Mouse (Mus musculus) hindbrain, embryonic 12.5 days (tissue): ENCODE measurements at regions not wholly inside any gene's neighbourhood (a gene's known extent, or its start where the extent isn't known, plus 50 kb on each side); places are given as distances from the start of the nearest gene placed in this dataset.

Experiments
- ATAC-seq: fragments of 200-750 bp; cut with Nextera tagmentation; 2 replicates; pipeline ENCODE4 v1.8.0; 2017; ENCODE audit warnings: moderate TSS enrichment; ENCODE audit not compliant: low FRiP score
- H3K27ac ChIP-seq: fragments of 300-500 bp; sonication (generic); 2 replicates; pipeline ENCODE4 v1.5.1; 2016; ENCODE audit warnings: mild to moderate bottlenecking
- H3K27me3 ChIP-seq: fragments of 300-500 bp; sonication (generic); 2 replicates; pipeline ENCODE4 v1.6.1; 2016; ENCODE audit warnings: mild to moderate bottlenecking
- H3K36me3 ChIP-seq: fragments of 300-500 bp; sonication (generic); 2 replicates; pipeline ENCODE4 v1.6.1; 2016; ENCODE audit warnings: mild to moderate bottlenecking
- H3K4me1 ChIP-seq: fragments of 300-500 bp; sonication (generic); 2 replicates; pipeline ENCODE4 v1.6.1; 2016
- H3K4me2 ChIP-seq: fragments of 300-500 bp; sonication (generic); replicated peaks from 2 replicates; pipeline ENCODE4 v1.6.1; 2016; ENCODE audit warnings: mild to moderate bottlenecking
- H3K4me3 ChIP-seq: fragments of 300-500 bp; sonication (generic); 2 replicates; pipeline ENCODE4 v1.5.1; 2016; ENCODE audit warnings: mild to moderate bottlenecking
- H3K9ac ChIP-seq: fragments of 300-500 bp; sonication (generic); 2 replicates; pipeline ENCODE4 v1.6.1; 2016; ENCODE audit warnings: mild to moderate bottlenecking, moderate library complexity
- H3K9me3 ChIP-seq: fragments of 300-500 bp; sonication (generic); replicated peaks from 2 replicates; pipeline ENCODE4 v1.6.1; 2016; ENCODE audit warnings: mild to moderate bottlenecking
- WGBS: fragments of 180-500 bp; shearing (Covaris S2); methylation state at CpG from one replicate; pipeline ENCODE4 v1.1.7; 2016; 5-methylcytosine and 5-hydroxymethylcytosine counted together

- Histone ChIP-seq H3K4me1 (peaks cover 17% of the 10 kb centered on the region), H3K36me3 (no peaks in the 10 kb centered on the region), H3K9ac (no peak overlapping the region), H3K9me3 (no peaks in the 10 kb centered on the region), H3K27ac (no peak overlapping the region), H3K27me3 (peaks cover 9% of the 10 kb centered on the region; the same call in 1 of the 2 replicates), H3K4me2 (no peak overlapping the region), H3K4me3 (no peak overlapping the region)
- 89% methylated on average over 4 of the region's 4 CpGs for WGBS
- no peak for ATAC-seq
These were observed 111.3 kb downstream of the Zfp706 start for GRCm38 (mm10) chr15:36896265-36896664.

- 92% methylated on average over 4 of the region's 4 CpGs for WGBS
- Histone ChIP-seq H3K9me3 (no peaks in the 10 kb centered on the region), H3K4me2 (no peak overlapping the region), H3K4me3 (no peak overlapping the region), H3K4me1 (peaks cover 10% of the 10 kb centered on the region), H3K27ac (no peak overlapping the region), H3K9ac (no peak overlapping the region), H3K36me3 (no peaks in the 10 kb centered on the region), H3K27me3 (peaks cover 12% of the 10 kb centered on the region; the same call in 1 of the 2 replicates)
- ATAC-seq = no peak
These were observed 112.5 kb downstream of the Zfp706 start for GRCm38 (mm10) chr15:36895031-36895430.

- no peak overlapping the region for H3K4me2 ChIP-seq
- no peak for ATAC-seq
- no peak overlapping the region for H3K9ac ChIP-seq
- no peaks in the 10 kb centered on the region for H3K9me3 ChIP-seq
- WGBS = 51% methylated on average over 4 of the region's 4 CpGs
- H3K4me3 ChIP-seq = no peak overlapping the region
- H3K27ac ChIP-seq = no peak overlapping the region
- no peaks in the 10 kb centered on the region for H3K36me3 ChIP-seq
- peaks cover 10% of the 10 kb centered on the region; the same call in 1 of the 2 replicates for H3K27me3 ChIP-seq
- H3K4me1 ChIP-seq = peaks cover 10% of the 10 kb centered on the region
These were observed 114.1 kb downstream of the Zfp706 start for GRCm38 (mm10) chr15:36893407-36893969.

- H3K4me3 ChIP-seq = 0 out of 2 replicates have a peak overlapping the region, but pooled peaks have one; percentile 3
- no peak overlapping the region for H3K27ac ChIP-seq
These were observed 114.9 kb downstream of the Zfp706 start for GRCm38 (mm10) chr15:36892576-36893205.

GRCm38 (mm10) chr15:36891851-36892250, 115.7 kb downstream of the Zfp706 start:
- Histone ChIP-seq H3K4me2 (no peak overlapping the region), H3K27ac (no peak overlapping the region), H3K4me3 (no peak overlapping the region), H3K9me3 (no peaks in the 10 kb centered on the region), H3K4me1 (peaks cover 10% of the 10 kb centered on the region), H3K9ac (no peak overlapping the region), H3K36me3 (no peaks in the 10 kb centered on the region), H3K27me3 (peaks cover 10% of the 10 kb centered on the region; the same call in 1 of the 2 replicates)
- WGBS = 18% methylated on average over 12 of the region's 12 CpGs
- no peak for ATAC-seq

More at GRCm38 (mm10) chr15:36892576-36893205, 114.9 kb downstream of the Zfp706 start:
- peak overlapping the region; percentile 36; the same call in 1 of the 2 replicates for H3K9ac ChIP-seq
- H3K4me2 ChIP-seq = peak overlapping the region; percentile 30
- no peaks in the 10 kb centered on the region for H3K9me3 ChIP-seq
- no peaks in the 10 kb centered on the region for H3K36me3 ChIP-seq
- WGBS = 15% methylated on average over 15 of the region's 15 CpGs
- H3K27me3 ChIP-seq = peaks cover 10% of the 10 kb centered on the region; the same call in 1 of the 2 replicates
- peaks cover 10% of the 10 kb centered on the region for H3K4me1 ChIP-seq
- ATAC-seq = no peak

- no peak overlapping the region for H3K27ac ChIP-seq
- no peak overlapping the region for H3K4me3 ChIP-seq
- peaks cover 10% of the 10 kb centered on the region for H3K4me1 ChIP-seq
- H3K9me3 ChIP-seq = no peaks in the 10 kb centered on the region
- peaks cover 10% of the 10 kb centered on the region; the same call in 1 of the 2 replicates for H3K27me3 ChIP-seq
- H3K36me3 ChIP-seq = no peaks in the 10 kb centered on the region
- no peak overlapping the region for H3K4me2 ChIP-seq
- WGBS = 56% methylated on average over 1 of the region's 1 CpGs
- no peak for ATAC-seq
- no peak overlapping the region for H3K9ac ChIP-seq
These were observed 116.3 kb downstream of the Zfp706 start for GRCm38 (mm10) chr15:36891296-36891695.

- Histone ChIP-seq H3K36me3 (no peaks in the 10 kb centered on the region), H3K9ac (no peak overlapping the region), H3K9me3 (no peaks in the 10 kb centered on the region), H3K27me3 (peaks cover 10% of the 10 kb centered on the region; the same call in 1 of the 2 replicates), H3K4me3 (no peak overlapping the region), H3K27ac (no peak overlapping the region), H3K4me2 (no peak overlapping the region), H3K4me1 (peaks cover 10% of the 10 kb centered on the region)
- 78% methylated on average over 3 of the region's 3 CpGs for WGBS
- ATAC-seq = no peak
These were observed 118.5 kb downstream of the Zfp706 start for GRCm38 (mm10) chr15:36889072-36889471.

GRCm38 (mm10) chr15:36888351-36889069, 119.1 kb downstream of the Zfp706 start:
- H3K9ac ChIP-seq = no peak overlapping the region
- no peak overlapping the region for H3K27ac ChIP-seq
- ATAC-seq = no peak
- H3K36me3 ChIP-seq = no peaks in the 10 kb centered on the region
- no peak overlapping the region for H3K4me2 ChIP-seq
- 83% methylated on average over 11 of the region's 11 CpGs for WGBS
- H3K27me3 ChIP-seq = peaks cover 10% of the 10 kb centered on the region; the same call in 1 of the 2 replicates
- H3K4me1 ChIP-seq = peaks cover 9% of the 10 kb centered on the region
- no peaks in the 10 kb centered on the region for H3K9me3 ChIP-seq
- H3K4me3 ChIP-seq = no peak overlapping the region

- H3K4me2 ChIP-seq = no peak overlapping the region
- no peaks in the 10 kb centered on the region for H3K36me3 ChIP-seq
- no peaks in the 10 kb centered on the region for H3K4me1 ChIP-seq
- no peak for ATAC-seq
- H3K4me3 ChIP-seq = no peak overlapping the region
- H3K9me3 ChIP-seq = no peaks in the 10 kb centered on the region
- H3K27ac ChIP-seq = no peak overlapping the region; the same call in 1 of the 2 replicates
- no peak overlapping the region for H3K9ac ChIP-seq
- WGBS = 78% methylated on average over 11 of the region's 11 CpGs
- no peaks in the 10 kb centered on the region for H3K27me3 ChIP-seq
These were observed 122.8 kb downstream of the Zfp706 start for GRCm38 (mm10) chr15:36884671-36885365.

- Histone ChIP-seq H3K9ac (no peak overlapping the region), H3K36me3 (no peaks in the 10 kb centered on the region), H3K4me2 (no peak overlapping the region), H3K27ac (no peak overlapping the region), H3K4me1 (peaks cover 4% of the 10 kb centered on the region; the same call in 1 of the 2 replicates), H3K27me3 (no peaks in the 10 kb centered on the region), H3K4me3 (no peak overlapping the region), H3K9me3 (no peaks in the 10 kb centered on the region)
- ATAC-seq = no peak
- 89% methylated on average over 3 of the region's 3 CpGs for whole genome bisulfite sequencing
These were observed 123.5 kb downstream of the Zfp706 start for GRCm38 (mm10) chr15:36884074-36884473.

GRCm38 (mm10) chr15:36883156-36883555, 124.4 kb downstream of the Zfp706 start:
- H3K27ac ChIP-seq = no peak overlapping the region
- peaks cover 13% of the 10 kb centered on the region for H3K4me1 ChIP-seq
- no peak overlapping the region for H3K4me3 ChIP-seq
- WGBS = 81% methylated on average over 6 of the region's 6 CpGs
- H3K9me3 ChIP-seq = no peaks in the 10 kb centered on the region
- H3K27me3 ChIP-seq = no peaks in the 10 kb centered on the region
- H3K4me2 ChIP-seq = no peak overlapping the region
- no peak overlapping the region for H3K9ac ChIP-seq
- no peak for ATAC-seq
- H3K36me3 ChIP-seq = no peaks in the 10 kb centered on the region

GRCm38 (mm10) chr15:36881576-36881975, 126.0 kb downstream of the Zfp706 start:
- H3K4me2 ChIP-seq = no peak overlapping the region
- H3K27me3 ChIP-seq = no peaks in the 10 kb centered on the region
- 81% methylated on average over 2 of the region's 2 CpGs for WGBS
- ATAC-seq = no peak
- H3K4me1 ChIP-seq = peaks cover 20% of the 10 kb centered on the region
- no peak overlapping the region for H3K9ac ChIP-seq
- H3K27ac ChIP-seq = no peak overlapping the region
- no peaks in the 10 kb centered on the region for H3K9me3 ChIP-seq
- H3K36me3 ChIP-seq = no peaks in the 10 kb centered on the region
- no peak overlapping the region for H3K4me3 ChIP-seq
